Mouse (Mus musculus): ENCODE data around the gene Olfml2a.

- no peak for TF ChIP-seq GATA1 (IDR thresholded peaks at IDR 0.05; ENCODE audit: borderline replicate concordance, low read length)
- TF ChIP-seq FLI1 (IDR thresholded peaks at IDR 0.05; ENCODE audit: low read length), result no peak
Observed at GRCm38 (mm10) chr2:38927115-38927979, 4.4 kb upstream of the Olfml2a start, which contains the start of gene Nr6a1.
